Mouse (Mus musculus) CH12F3 (cell line): ENCODE measurements around the gene Ppwd1.
"Not testable (repeated sequence)": the region's sequence is repeated elsewhere in the genome, so short reads cannot be mapped to it uniquely, and the experiment has no call there.

ENCODE experiments used
- in situ Hi-C: fragments of 300-500 bp; cut with MboI; formaldehyde crosslinking; loops from 2 replicates; pipeline ENCODE4 v1.14.3; 2020; ENCODE audit warnings: low sequenced_read_pairs

The Ppwd1 gene

DNA sequence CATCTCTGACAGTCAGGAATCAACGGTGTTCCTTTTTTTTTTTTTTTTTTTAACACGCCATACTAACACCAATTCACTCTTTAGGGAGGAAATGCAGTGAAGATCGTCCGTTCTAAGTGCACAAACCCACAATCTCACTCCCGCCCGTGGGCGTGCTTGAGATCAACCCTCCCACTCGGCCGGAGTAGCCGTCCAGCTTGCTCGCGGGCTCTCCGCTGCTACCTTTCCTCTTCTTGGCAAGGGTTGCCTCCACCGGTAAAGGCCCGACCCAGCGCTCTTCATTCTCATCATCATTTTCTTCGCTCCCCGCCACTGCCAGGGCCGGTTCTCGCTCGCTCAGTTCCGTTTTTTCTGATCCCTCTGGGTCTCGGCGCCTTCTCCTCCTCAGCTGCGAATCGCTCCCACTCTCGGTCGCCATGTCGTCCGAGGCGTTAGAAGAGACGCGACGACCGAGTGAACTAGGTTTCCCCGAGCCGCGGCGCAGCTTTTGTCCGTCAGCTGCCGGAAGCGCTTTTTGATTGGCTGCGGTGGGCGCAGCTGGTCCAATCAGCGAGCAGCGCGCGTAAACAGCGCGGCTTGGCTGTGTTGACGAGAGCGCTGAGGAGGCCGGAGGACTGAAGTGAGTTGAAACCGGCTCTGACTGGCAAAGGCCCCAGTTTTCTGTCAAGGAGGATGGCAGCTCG is at the start of gene Ppwd1, which contains the start of gene Cenpk:
Gene Ppwd1 (minus strand): TSS at position 460 of the 683 bp plus-strand sequence.
Gene Cenpk (plus strand): TSS at position 228 of the 683 bp plus-strand sequence.
- in situ Hi-C loops, result no loop called here

DNA sequence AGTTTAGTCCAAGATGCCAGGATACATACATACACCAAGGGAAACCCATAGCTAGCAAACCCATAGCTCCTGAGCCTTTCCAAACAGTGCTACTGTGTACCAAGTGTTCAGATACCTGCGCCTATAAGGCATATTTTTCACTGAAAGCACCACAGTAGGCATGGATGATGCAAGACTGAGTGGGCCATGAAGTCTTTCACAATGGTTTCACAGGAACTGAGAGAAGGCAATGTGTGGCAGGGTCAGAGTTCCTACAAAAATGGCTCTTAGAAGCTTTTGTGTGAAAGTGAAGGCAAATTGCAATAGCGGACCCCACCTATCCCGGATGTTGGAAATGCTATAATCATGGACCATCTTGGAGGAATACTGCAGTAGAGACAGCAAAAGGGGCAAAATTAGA is 30.4 kb upstream of the Ppwd1 start:
- in situ Hi-C loops, result loop anchor here (25.0 kb wide), 1 partner anchor 678 kb away; no protein-coding TSS in a partner anchor

DNA sequence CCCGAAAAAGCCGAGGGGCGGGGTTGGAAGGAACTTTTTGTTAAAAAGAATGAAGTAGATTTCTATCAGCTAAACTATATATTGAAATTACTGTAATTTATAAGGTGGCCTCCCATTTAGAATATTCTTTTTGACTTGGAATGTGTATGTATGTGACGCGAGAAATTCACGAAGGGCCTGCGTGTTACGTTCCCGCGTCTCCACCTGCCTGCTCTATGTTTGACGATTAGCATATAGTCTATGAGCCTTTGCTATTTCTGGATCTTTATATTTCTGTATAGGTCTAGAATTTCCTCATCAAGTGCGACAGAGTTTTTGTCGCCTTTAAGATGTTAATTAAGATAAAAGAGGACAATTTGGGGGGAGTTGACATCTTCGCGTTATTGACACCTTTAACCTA is 538 bp upstream of the Ppwd1 start:
- in situ Hi-C loops, result no loop called here

- in situ Hi-C loops, result no loop called here
Measured at GRCm38 (mm10) chr13:104227478-104227877, 1.2 kb downstream of the Ppwd1 start.

GRCm38 (mm10) chr13:104204313-104204712 is 24.3 kb downstream of the Ppwd1 start:
- in situ Hi-C loops, result no loop called here

DNA sequence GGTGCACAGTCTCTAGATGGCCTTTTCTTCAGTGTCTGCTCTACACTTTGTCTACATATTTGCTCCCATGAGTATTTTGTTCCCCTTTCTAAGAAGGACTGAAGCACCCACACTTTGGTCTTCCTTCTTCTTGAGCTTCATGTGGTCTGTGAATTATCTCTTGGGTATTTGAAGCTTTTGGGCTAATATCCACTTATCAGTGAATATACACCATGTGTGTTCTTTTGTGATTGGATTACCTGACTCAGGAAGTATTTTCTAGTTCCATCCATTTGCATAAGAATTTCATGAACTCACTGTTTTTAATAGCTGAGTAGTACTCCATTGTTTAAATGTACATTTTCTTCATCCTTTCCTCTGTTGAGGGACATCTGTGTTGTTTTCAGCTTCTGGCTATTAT is 32.8 kb downstream of the Ppwd1 start:
- in situ Hi-C loops, result not testable (repeated sequence)

- in situ Hi-C loops, result no loop called here
Measured at GRCm38 (mm10) chr13:104187357-104187756, 41.3 kb downstream of the Ppwd1 start.

DNA sequence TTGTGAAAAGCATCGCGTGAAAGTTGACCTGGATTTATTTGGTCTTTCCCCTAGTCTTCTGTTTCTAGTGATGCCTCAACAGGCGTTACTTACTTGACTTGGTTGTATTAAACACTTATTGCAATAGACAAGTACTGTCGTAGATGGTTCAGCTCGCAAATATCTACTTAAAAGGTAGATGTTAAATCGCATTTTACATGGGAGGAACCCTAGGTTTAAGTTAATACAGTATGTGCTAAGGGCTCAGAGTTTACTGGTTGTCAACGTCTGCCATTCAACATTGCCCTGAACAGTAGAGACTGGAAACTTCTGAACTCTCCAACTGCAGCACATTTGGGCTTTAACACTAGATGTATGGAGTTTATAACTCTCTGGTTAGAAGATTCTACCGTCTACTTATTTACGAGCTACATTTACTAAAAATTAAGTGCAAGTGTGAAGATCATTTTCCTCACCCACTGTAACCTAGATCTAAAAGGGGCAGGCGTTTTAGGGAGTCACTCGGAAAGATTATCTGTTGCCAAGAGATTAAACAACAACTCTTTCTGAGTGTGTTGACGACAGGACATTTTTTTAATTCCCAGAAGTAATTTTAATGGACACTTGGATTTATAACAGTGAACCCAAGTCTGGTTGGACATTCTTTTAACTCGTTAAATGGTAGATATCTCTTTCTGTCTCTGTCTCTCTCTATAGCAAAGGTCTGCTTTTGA is 49.3 kb downstream of the Ppwd1 start:
- in situ Hi-C loops, result no loop called here

- in situ Hi-C loops, result no loop called here
Measured at GRCm38 (mm10) chr13:104178650-104179121, 50.0 kb downstream of the Ppwd1 start, which contains the start of gene Trim23. Gene Trim23, plus strand, starts transcription at chr13:104178797.

DNA sequence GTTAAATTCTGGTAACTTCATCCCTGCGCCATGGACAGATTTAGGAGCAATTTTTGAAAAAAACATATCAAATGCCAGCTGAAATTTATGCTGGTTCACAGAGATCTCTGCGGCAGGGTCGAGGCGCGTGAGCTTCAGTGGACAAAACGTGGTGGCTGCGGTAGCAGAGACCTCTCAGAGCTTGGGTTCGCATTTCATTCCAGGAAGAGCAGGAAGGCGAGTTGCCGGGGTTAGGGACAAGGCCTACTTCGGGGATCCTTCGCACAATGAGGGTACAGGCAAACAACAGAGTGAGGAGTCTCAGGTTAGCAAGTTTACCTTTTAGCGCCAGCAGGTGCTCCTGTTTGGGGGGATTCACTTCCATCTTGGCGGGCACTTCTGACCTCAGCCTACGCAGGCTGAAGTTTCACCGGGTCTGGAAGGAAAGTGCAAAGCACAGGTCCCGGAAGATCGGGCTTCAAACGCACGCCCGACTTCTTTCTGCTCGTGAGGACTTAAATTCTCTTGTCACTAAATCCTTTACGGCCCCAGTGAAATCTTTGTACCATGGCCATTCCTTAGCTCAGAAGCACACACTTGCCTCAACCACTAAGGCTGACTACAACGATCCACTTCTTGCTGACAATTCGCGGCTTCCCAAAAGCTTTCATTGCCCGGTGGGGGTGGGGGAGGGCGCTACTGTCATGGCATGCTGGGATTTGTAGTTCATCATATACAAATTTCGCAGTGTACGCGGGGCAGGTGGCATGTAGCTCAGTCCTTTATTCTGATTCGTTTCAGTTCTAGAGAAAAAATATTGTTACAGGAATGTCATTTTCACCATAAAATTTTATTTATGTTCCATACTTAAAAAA is 50.6 kb downstream of the Ppwd1 start, which contains the start of gene Trappc13:
Gene Trappc13 (minus strand): TSS at position 674 of the 854 bp plus-strand sequence.
- in situ Hi-C loops, result no loop called here

DNA sequence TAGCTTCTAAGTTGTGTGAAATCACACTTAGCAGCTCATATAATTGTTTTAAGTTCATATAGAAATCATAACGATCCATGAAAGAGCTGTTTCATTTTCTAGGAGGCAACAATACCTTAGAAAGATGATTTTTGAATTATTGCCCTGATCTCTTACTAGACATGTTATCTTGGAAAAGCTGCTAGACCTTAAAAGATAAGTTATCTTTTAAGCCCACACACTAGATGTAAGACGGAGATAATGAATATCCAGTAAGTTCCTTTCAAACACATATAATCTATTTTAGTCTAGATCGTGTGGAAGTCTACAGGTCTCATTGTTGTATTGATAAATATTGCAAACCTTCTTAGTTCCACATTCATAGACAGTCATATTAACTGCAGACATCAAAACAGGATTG is 51.8 kb downstream of the Ppwd1 start:
- in situ Hi-C loops, result no loop called here

DNA sequence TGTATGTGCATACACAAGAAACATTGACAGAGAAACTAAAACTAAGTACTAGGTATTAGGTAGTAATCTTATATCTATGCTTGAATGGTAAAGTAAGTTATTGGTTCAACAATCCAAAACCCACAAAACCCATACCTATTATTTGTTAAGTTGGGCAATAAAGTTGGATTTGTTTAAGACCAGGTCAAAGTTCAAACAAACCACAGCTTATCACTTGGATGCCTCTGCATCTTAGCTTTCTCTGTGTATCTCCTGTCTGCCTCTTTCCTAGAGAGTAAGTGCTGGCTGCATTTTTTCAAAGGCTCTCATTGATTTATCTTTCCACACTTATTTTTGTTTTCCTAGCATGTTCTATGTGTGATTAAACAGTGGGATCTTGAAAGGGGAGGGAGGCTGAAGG is 56.1 kb downstream of the Ppwd1 start:
- in situ Hi-C loops, result no loop called here

GRCm38 (mm10) chr13:104171711-104172110 is 56.9 kb downstream of the Ppwd1 start:
- in situ Hi-C loops, result no loop called here

DNA sequence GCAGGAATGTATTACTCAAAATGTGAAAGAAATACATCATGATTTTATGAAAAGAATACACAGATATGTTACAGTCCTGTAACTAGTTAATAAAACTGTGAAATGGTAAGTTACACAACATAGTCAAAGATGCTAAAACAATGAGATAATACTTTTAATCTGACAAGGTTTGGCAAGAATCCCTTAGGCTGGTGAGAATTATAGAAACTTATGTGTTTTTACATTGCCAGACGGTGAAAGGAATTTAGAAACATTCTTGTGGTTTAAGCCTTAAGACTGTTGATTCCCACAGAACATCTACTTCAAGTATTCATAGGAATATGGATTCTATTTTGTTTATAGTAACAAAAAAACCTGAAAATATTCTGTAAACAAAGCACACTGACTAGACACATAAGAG is 73.0 kb downstream of the Ppwd1 start:
- in situ Hi-C loops, result no loop called here
